Mouse (Mus musculus) heart, adult 11 months (tissue): ENCODE measurements at regions not wholly inside any gene's neighbourhood (a gene's known extent, or its start where the extent isn't known, plus 50 kb on each side); places are given as distances from the start of the nearest gene placed in this dataset.
"Not testable (repeated sequence)": the region's sequence is repeated elsewhere in the genome, so short reads cannot be mapped to it uniquely, and the experiment has no call there.

Experiments used
- DNase-seq: peaks from one replicate; pipeline ENCODE4 v3.0.0; 2022

- DNase-seq, result no peak
Observed at GRCm38 (mm10) chr13:107830281-107830680, 214.0 kb upstream of the Smim15 start.

GRCm38 (mm10) chr13:107829861-107830260 is 214.4 kb upstream of the Smim15 start:
- DNase-seq, result peak; percentile 48

GRCm38 (mm10) chr13:107825636-107826035 is 218.6 kb upstream of the Smim15 start:
- peak; percentile 35 for DNase-seq

GRCm38 (mm10) chr13:107823342-107823741 is 220.9 kb upstream of the Smim15 start:
- no peak for DNase-seq

GRCm38 (mm10) chr13:107822198-107822597 is 222.0 kb upstream of the Smim15 start:
- peak; percentile 43 for DNase-seq

- no peak for DNase-seq
Observed at GRCm38 (mm10) chr13:107813562-107814161, 230.6 kb upstream of the Smim15 start.

GRCm38 (mm10) chr13:107812014-107812413 is 232.2 kb upstream of the Smim15 start:
- no peak for DNase-seq

- DNase-seq, result no peak
Observed at GRCm38 (mm10) chr13:107810802-107811192, 233.4 kb upstream of the Smim15 start.

GRCm38 (mm10) chr13:107810060-107810801 is 234.0 kb upstream of the Smim15 start:
- DNase-seq, result peak; percentile 89

GRCm38 (mm10) chr13:107808961-107809360 is 235.3 kb upstream of the Smim15 start:
- no peak for DNase-seq

GRCm38 (mm10) chr13:107804418-107804817 is 239.8 kb upstream of the Smim15 start:
- DNase-seq, result no peak

- no peak for DNase-seq
Observed at GRCm38 (mm10) chr13:107799199-107799945, 244.9 kb upstream of the Smim15 start.

- no peak for DNase-seq
Observed at GRCm38 (mm10) chr13:107798144-107798543, 246.1 kb upstream of the Smim15 start.

- no peak for DNase-seq
Observed at GRCm38 (mm10) chr13:107795516-107795915, 248.7 kb upstream of the Smim15 start.

GRCm38 (mm10) chr13:107791770-107792169 is 252.5 kb upstream of the Smim15 start:
- no peak for DNase-seq

GRCm38 (mm10) chr13:107784971-107785370 is 259.3 kb upstream of the Smim15 start:
- DNase-seq, result peak; percentile 70

GRCm38 (mm10) chr13:107781741-107782140 is 262.5 kb upstream of the Smim15 start:
- DNase-seq, result peak; percentile 75

GRCm38 (mm10) chr13:107781221-107781620 is 263.0 kb upstream of the Smim15 start:
- DNase-seq, result no peak

- peak; percentile 35 for DNase-seq
Observed at GRCm38 (mm10) chr13:107779591-107779990, 264.7 kb upstream of the Smim15 start.

GRCm38 (mm10) chr13:107774499-107774898 is 269.7 kb upstream of the Smim15 start:
- not testable (repeated sequence) for DNase-seq

- DNase-seq, result peak; percentile 61
Observed at GRCm38 (mm10) chr13:107767262-107767624, 277.0 kb upstream of the Smim15 start.

GRCm38 (mm10) chr13:107766397-107767261 is 277.6 kb upstream of the Smim15 start:
- DNase-seq, result peak; percentile 85

- DNase-seq, result peak; percentile 69
Observed at GRCm38 (mm10) chr13:107763911-107764310, 280.3 kb upstream of the Smim15 start.
